14 mouse cellular contexts compared by ENCODE assay signal in the genomic region with DNA sequence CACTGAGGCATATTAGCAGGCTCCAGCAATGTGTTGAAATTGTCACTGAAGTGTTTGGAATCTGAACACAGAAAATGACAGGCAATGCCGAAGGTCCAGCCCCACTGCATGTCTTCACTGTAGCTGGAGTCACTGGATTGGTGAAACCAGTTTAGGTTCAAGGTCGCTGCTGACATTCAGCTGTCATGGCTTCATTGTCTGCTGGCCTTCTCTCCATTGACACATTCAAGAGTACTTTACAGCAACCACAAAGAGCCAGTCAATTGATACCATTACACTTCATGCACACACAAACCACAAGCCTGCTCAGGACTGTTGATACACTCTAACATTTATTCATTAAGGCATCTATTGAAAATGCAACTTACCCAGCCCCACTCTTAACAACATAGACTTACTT.
A peak's percentile ranks its signal among the peaks of the same experiment; 100 is the strongest.
DNase-seq lines count a peak whose midpoint lies in the region; ATAC-seq and TF ChIP-seq lines count a peak whose summit lies in the region.
"Had no signal": no experiment of that assay in that cellular context is flagged by ENCODE, and none has a peak within 500 bp of the region (broad histone marks: within the 10 kb centered on the region; RNA-seq: fewer than 3 reads in every experiment).

No protein-coding gene starts in this region.

- DNase-seq in ZHBTc4 (ENCODE audit: low read depth, low spot score): peak; percentile 40
- DNase-seq in embryonic facial prominence, embryonic 14.5 days (ENCODE audit: low spot score): peak; percentile 3
- no peak for DNase-seq in limb, embryonic 10.5 days (ENCODE audit: low spot score)
- no peak for DNase-seq in stomach, postnatal 0 days (ENCODE audit: low spot score)
- DNase-seq in testis, postnatal 10 days (ENCODE audit: low spot score): no peak
- DNase-seq: gastrocnemius, adult 2 months; kidney, postnatal 36 days; spleen, adult 18-20 months had no signal

- no peak for TF ChIP-seq EP300 in stomach, postnatal 0 days (optimal IDR thresholded peaks at IDR 0.05)

- WGBS in embryonic facial prominence, embryonic 14.5 days: 55% methylated on average over 2 of the region's 2 CpGs
- WGBS in hindbrain, embryonic 13.5 days: 29% methylated on average over 2 of the region's 2 CpGs
- 37% methylated on average over 2 of the region's 2 CpGs for WGBS in neural tube, embryonic 12.5 days
- WGBS in limb, embryonic 10.5 days: 84% methylated on average over 2 of the region's 2 CpGs
- WGBS in stomach, postnatal 0 days: 72% methylated on average over 2 of the region's 2 CpGs

- H3K4me3 ChIP-seq in embryonic facial prominence, embryonic 14.5 days (ENCODE audit: low read depth, low read length): no peak overlapping the region
- no peak overlapping the region for H3K4me3 ChIP-seq in hindbrain, embryonic 13.5 days
- H3K4me3 ChIP-seq in neural tube, embryonic 12.5 days: no peak overlapping the region
- H3K4me3 ChIP-seq in limb, embryonic 10.5 days: no peak overlapping the region
- no peak overlapping the region for H3K4me3 ChIP-seq in stomach, postnatal 0 days (ENCODE audit: low read depth, low read length)
- H3K4me3 ChIP-seq: embryonic facial prominence, embryonic 13.5 days; gastrocnemius, adult 2 months; heart, embryonic 10.5 days; liver, embryonic 15.5 days had no signal

- no peaks in the 10 kb centered on the region for H3K4me1 ChIP-seq in embryonic facial prominence, embryonic 14.5 days (ENCODE audit: control insufficient read depth, insufficient read depth, low read length)
- peaks cover 14% of the 10 kb centered on the region; the same call in 1 of the 2 replicates for H3K4me1 ChIP-seq in hindbrain, embryonic 13.5 days (replicated peaks)
- peaks cover 3% of the 10 kb centered on the region; the same call in 1 of the 2 replicates for H3K4me1 ChIP-seq in neural tube, embryonic 12.5 days
- H3K4me1 ChIP-seq in limb, embryonic 10.5 days: no peaks in the 10 kb centered on the region
- no peaks in the 10 kb centered on the region for H3K4me1 ChIP-seq in stomach, postnatal 0 days (replicated peaks; ENCODE audit: control insufficient read depth, insufficient read depth)
- H3K4me1 ChIP-seq: embryonic facial prominence, embryonic 13.5 days; heart, embryonic 10.5 days; liver, embryonic 15.5 days had no signal

- H3K9me3 ChIP-seq in embryonic facial prominence, embryonic 14.5 days (ENCODE audit: control insufficient read depth, low read length): no peaks in the 10 kb centered on the region
- H3K9me3 ChIP-seq in hindbrain, embryonic 13.5 days: no peaks in the 10 kb centered on the region
- no peaks in the 10 kb centered on the region for H3K9me3 ChIP-seq in neural tube, embryonic 12.5 days
- H3K9me3 ChIP-seq in limb, embryonic 10.5 days (replicated peaks): no peaks in the 10 kb centered on the region
- no peaks in the 10 kb centered on the region for H3K9me3 ChIP-seq in stomach, postnatal 0 days (ENCODE audit: control insufficient read depth, low read length)
- H3K9me3 ChIP-seq: embryonic facial prominence, embryonic 13.5 days; heart, embryonic 10.5 days; liver, embryonic 15.5 days had no signal

- H3K27ac ChIP-seq in embryonic facial prominence, embryonic 14.5 days (replicated peaks; ENCODE audit: low read depth, low read length): no peak overlapping the region
- peak overlapping the region; percentile 83 for H3K27ac ChIP-seq in hindbrain, embryonic 13.5 days
- no peak overlapping the region for H3K27ac ChIP-seq in neural tube, embryonic 12.5 days
- no peak overlapping the region for H3K27ac ChIP-seq in limb, embryonic 10.5 days
- no peak overlapping the region for H3K27ac ChIP-seq in stomach, postnatal 0 days (replicated peaks)
- H3K27ac ChIP-seq: embryonic facial prominence, embryonic 13.5 days; gastrocnemius, adult 2 months; heart, embryonic 10.5 days; liver, embryonic 15.5 days had no signal

- no peak overlapping the region for H3K4me2 ChIP-seq in embryonic facial prominence, embryonic 14.5 days (ENCODE audit: low read depth, low read length)
- no peak overlapping the region for H3K4me2 ChIP-seq in hindbrain, embryonic 13.5 days
- no peak overlapping the region for H3K4me2 ChIP-seq in neural tube, embryonic 12.5 days (replicated peaks)
- no peak overlapping the region for H3K4me2 ChIP-seq in stomach, postnatal 0 days (replicated peaks; ENCODE audit: low read depth)
- H3K4me2 ChIP-seq: embryonic facial prominence, embryonic 13.5 days; liver, embryonic 15.5 days had no signal

- peak; percentile 78; the same call in 1 of the 2 replicates for ATAC-seq in embryonic facial prominence, embryonic 14.5 days (ENCODE audit: low read depth)
- ATAC-seq in hindbrain, embryonic 13.5 days (ENCODE audit: low FRiP score): peak; percentile 27
- ATAC-seq in neural tube, embryonic 12.5 days (ENCODE audit: low FRiP score, low read depth): peak; percentile 29
- ATAC-seq in stomach, postnatal 0 days (ENCODE audit: low FRiP score, low TSS enrichment): no peak
- ATAC-seq: activated CD4-positive, CD25-positive, alpha-beta regulatory T cell, adult 4 months had no signal

- no peak overlapping the region for H3K9ac ChIP-seq in embryonic facial prominence, embryonic 14.5 days (ENCODE audit: low read depth, low read length)
- H3K9ac ChIP-seq in hindbrain, embryonic 13.5 days: no peak overlapping the region
- H3K9ac ChIP-seq in neural tube, embryonic 12.5 days: no peak overlapping the region
- no peak overlapping the region for H3K9ac ChIP-seq in stomach, postnatal 0 days (ENCODE audit: low read length)
- H3K9ac ChIP-seq: embryonic facial prominence, embryonic 13.5 days; liver, embryonic 15.5 days had no signal

- H3K36me3 ChIP-seq in embryonic facial prominence, embryonic 14.5 days (ENCODE audit: control insufficient read depth, insufficient read depth, low read length): no peaks in the 10 kb centered on the region
- H3K36me3 ChIP-seq in hindbrain, embryonic 13.5 days: no peaks in the 10 kb centered on the region
- H3K36me3 ChIP-seq in neural tube, embryonic 12.5 days: no peaks in the 10 kb centered on the region
- H3K36me3 ChIP-seq in limb, embryonic 10.5 days: no peaks in the 10 kb centered on the region
- no peaks in the 10 kb centered on the region for H3K36me3 ChIP-seq in stomach, postnatal 0 days (ENCODE audit: control insufficient read depth, insufficient read depth, low read length)
- H3K36me3 ChIP-seq: embryonic facial prominence, embryonic 13.5 days; heart, embryonic 10.5 days; liver, embryonic 15.5 days had no signal

- no peaks in the 10 kb centered on the region for H3K27me3 ChIP-seq in embryonic facial prominence, embryonic 14.5 days (replicated peaks; ENCODE audit: control insufficient read depth, insufficient read depth, low read length)
- no peaks in the 10 kb centered on the region for H3K27me3 ChIP-seq in hindbrain, embryonic 13.5 days
- H3K27me3 ChIP-seq in neural tube, embryonic 12.5 days (replicated peaks): no peaks in the 10 kb centered on the region
- no peaks in the 10 kb centered on the region for H3K27me3 ChIP-seq in limb, embryonic 10.5 days (ENCODE audit: low read depth, poor library complexity, severe bottlenecking)
- no peaks in the 10 kb centered on the region for H3K27me3 ChIP-seq in stomach, postnatal 0 days (ENCODE audit: control insufficient read depth, insufficient read depth, low read length)
- H3K27me3 ChIP-seq: embryonic facial prominence, embryonic 13.5 days; liver, embryonic 15.5 days had no signal

- TF ChIP-seq CTCF in stomach, postnatal 0 days (IDR thresholded peaks at IDR 0.05; ENCODE audit: low read depth): no peak

Comparison
In these comparisons a context has a peak if more than half of its experiments do, and no peak if none do; other contexts are left out.
1. DNase-seq: peak in ZHBTc4 (single experiment) and embryonic facial prominence, embryonic 14.5 days (single experiment); none in limb, embryonic 10.5 days (single experiment), stomach, postnatal 0 days (single experiment) and testis, postnatal 10 days (single experiment).